Mouse (Mus musculus): ENCODE measurements around the gene Vwf. TPM values are rescaled to one million over a fixed set of nuclear protein-coding genes. Genes with fewer than 3 reads are reported as not detected.

Gene Vwf
- total and polyA plus RNA-seq, 3 experiments: 0.05 to 0.22 TPM; not detected in 1

- no peak for DNase-seq (ENCODE audit: low spot score)
These were observed 31.5 kb downstream of the Vwf start for GRCm38 (mm10) chr6:125577882-125578646.

DNA sequence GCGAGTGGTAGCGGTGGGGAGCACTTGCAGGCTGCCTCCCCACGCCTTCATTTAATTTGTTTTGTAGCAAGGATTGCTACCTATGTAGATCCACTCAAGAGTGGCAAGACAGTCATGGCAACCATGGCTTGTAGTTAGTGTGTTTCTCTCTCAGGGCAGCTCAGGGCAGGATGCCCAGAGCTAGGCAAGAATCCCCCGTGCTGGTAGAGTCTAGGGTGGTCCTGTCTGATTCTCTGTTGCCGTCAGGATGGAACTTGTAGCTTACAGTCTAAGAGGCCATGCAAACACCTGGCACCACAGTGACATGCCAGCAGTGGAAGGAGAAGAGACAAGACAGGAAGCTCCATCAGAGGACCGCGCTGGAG, 32.1 kb downstream of the Vwf start:
- H3K36me3 ChIP-seq (replicated peaks): no peaks in the 10 kb centered on the region
- no peak for ATAC-seq (ENCODE audit: extremely low read depth, insufficient number of reproducible peaks, low FRiP score, poor library complexity, severe bottlenecking)

More at GRCm38 (mm10) chr6:125577882-125578646, 31.5 kb downstream of the Vwf start:
- H3K36me3 ChIP-seq (replicated peaks): no peaks in the 10 kb centered on the region
- no peak overlapping the region for H3K4me3 ChIP-seq (ENCODE audit: low read depth, low read length)
- H3K27me3 ChIP-seq (ENCODE audit: insufficient read depth, low read length): no peaks in the 10 kb centered on the region
- TF ChIP-seq TAL1 (conservative IDR thresholded peaks at IDR 0.05; ENCODE audit: low read depth, low read length) (no peak), GATA2 (IDR thresholded peaks at IDR 0.05; ENCODE audit: borderline replicate concordance, low read depth, low read length) (no peak), POLR2AphosphoS5 (IDR thresholded peaks at IDR 0.05; ENCODE audit: insufficient replicate concordance, low read depth, low read length) (no peak), CTCF (IDR thresholded peaks at IDR 0.05; ENCODE audit: low read depth, low read length) (no peak), GATA1 (IDR thresholded peaks at IDR 0.05; ENCODE audit: borderline replicate concordance, low read length) (no peak)
- no peaks in the 10 kb centered on the region for H3K4me1 ChIP-seq (ENCODE audit: insufficient read depth, low read depth, low read length)
- H3K9me3 ChIP-seq (replicated peaks): peaks cover 67% of the 10 kb centered on the region
- ATAC-seq (ENCODE audit: extremely low read depth, insufficient number of reproducible peaks, low FRiP score, poor library complexity, severe bottlenecking): no peak

GRCm38 (mm10) chr6:125579864-125580263, 33.3 kb downstream of the Vwf start:
- H3K4me3 ChIP-seq (ENCODE audit: low read depth, low read length): no peak overlapping the region
- TF ChIP-seq POLR2AphosphoS5 (IDR thresholded peaks at IDR 0.05; ENCODE audit: insufficient replicate concordance, low read depth, low read length) (no peak), CTCF (IDR thresholded peaks at IDR 0.05; ENCODE audit: low read depth, low read length) (no peak), GATA1 (IDR thresholded peaks at IDR 0.05; ENCODE audit: borderline replicate concordance, low read length) (no peak), GATA2 (IDR thresholded peaks at IDR 0.05; ENCODE audit: borderline replicate concordance, low read depth, low read length) (no peak), TAL1 (conservative IDR thresholded peaks at IDR 0.05; ENCODE audit: low read depth, low read length) (no peak)
- H3K9me3 ChIP-seq (replicated peaks): peaks cover 63% of the 10 kb centered on the region
- no peaks in the 10 kb centered on the region for H3K27me3 ChIP-seq (ENCODE audit: insufficient read depth, low read length)
- no peaks in the 10 kb centered on the region for H3K36me3 ChIP-seq (replicated peaks)
- no peak for ATAC-seq (ENCODE audit: extremely low read depth, insufficient number of reproducible peaks, low FRiP score, poor library complexity, severe bottlenecking)
- H3K4me1 ChIP-seq (ENCODE audit: insufficient read depth, low read depth, low read length): no peaks in the 10 kb centered on the region
- DNase-seq (ENCODE audit: low spot score): no peak

More for the DNA sequence above, 32.1 kb downstream of the Vwf start:
- no peak for TF ChIP-seq CTCF (IDR thresholded peaks at IDR 0.05; ENCODE audit: low read depth, low read length)
- H3K27me3 ChIP-seq (ENCODE audit: insufficient read depth, low read length): no peaks in the 10 kb centered on the region
- no peak for DNase-seq (ENCODE audit: low spot score)
- peaks cover 64% of the 10 kb centered on the region for H3K9me3 ChIP-seq (replicated peaks)
- H3K4me1 ChIP-seq (ENCODE audit: insufficient read depth, low read depth, low read length): no peaks in the 10 kb centered on the region
- no peak overlapping the region for H3K4me3 ChIP-seq (ENCODE audit: low read depth, low read length)

GRCm38 (mm10) chr6:125583666-125584065, 37.1 kb downstream of the Vwf start:
- no peak for TF ChIP-seq GATA1 (IDR thresholded peaks at IDR 0.05; ENCODE audit: borderline replicate concordance, low read length)
- no peak for TF ChIP-seq CTCF (IDR thresholded peaks at IDR 0.05; ENCODE audit: low read depth, low read length)
- TF ChIP-seq TAL1 (conservative IDR thresholded peaks at IDR 0.05; ENCODE audit: low read depth, low read length): no peak
- TF ChIP-seq POLR2AphosphoS5 (IDR thresholded peaks at IDR 0.05; ENCODE audit: insufficient replicate concordance, low read depth, low read length): no peak
- TF ChIP-seq GATA2 (IDR thresholded peaks at IDR 0.05; ENCODE audit: borderline replicate concordance, low read depth, low read length): no peak
- no peaks in the 10 kb centered on the region for H3K27me3 ChIP-seq (ENCODE audit: insufficient read depth, low read length)
- peaks cover 74% of the 10 kb centered on the region for H3K9me3 ChIP-seq (replicated peaks)
- no peak for ATAC-seq (ENCODE audit: extremely low read depth, insufficient number of reproducible peaks, low FRiP score, poor library complexity, severe bottlenecking)
- no peak overlapping the region for H3K4me3 ChIP-seq (ENCODE audit: low read depth, low read length)
- H3K4me1 ChIP-seq (ENCODE audit: insufficient read depth, low read depth, low read length): no peaks in the 10 kb centered on the region
- DNase-seq (ENCODE audit: low spot score): no peak
- H3K36me3 ChIP-seq (replicated peaks): no peaks in the 10 kb centered on the region

DNA sequence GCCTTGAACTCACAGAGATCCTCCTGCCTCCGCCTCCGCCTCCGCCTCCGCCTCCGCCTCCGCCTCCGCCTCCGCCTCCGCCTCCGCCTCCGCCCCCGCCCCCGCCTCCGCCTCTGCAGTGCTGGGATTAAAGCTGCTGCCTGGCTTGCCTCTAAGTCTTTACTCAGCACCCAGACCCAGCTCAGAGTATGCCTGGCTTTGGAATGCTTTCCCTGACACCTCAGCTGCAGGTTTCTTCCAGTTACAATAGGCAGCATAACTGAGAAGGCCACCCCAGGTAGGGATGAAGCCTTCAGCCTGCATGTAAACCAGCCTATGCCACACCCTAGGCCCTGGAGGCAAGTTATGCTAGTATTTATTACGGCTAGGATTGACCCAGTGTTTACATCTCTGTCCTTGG, 37.7 kb downstream of the Vwf start:
- Histone ChIP-seq H3K4me3 (ENCODE audit: low read depth, low read length) (no peak overlapping the region), H3K4me1 (ENCODE audit: insufficient read depth, low read depth, low read length) (no peaks in the 10 kb centered on the region), H3K27me3 (ENCODE audit: insufficient read depth, low read length) (no peaks in the 10 kb centered on the region), H3K9me3 (replicated peaks) (peaks cover 77% of the 10 kb centered on the region), H3K36me3 (replicated peaks) (no peaks in the 10 kb centered on the region)
- TF ChIP-seq POLR2AphosphoS5 (IDR thresholded peaks at IDR 0.05; ENCODE audit: insufficient replicate concordance, low read depth, low read length) (no peak), GATA1 (IDR thresholded peaks at IDR 0.05; ENCODE audit: borderline replicate concordance, low read length) (no peak), CTCF (IDR thresholded peaks at IDR 0.05; ENCODE audit: low read depth, low read length) (no peak), TAL1 (conservative IDR thresholded peaks at IDR 0.05; ENCODE audit: low read depth, low read length) (no peak), GATA2 (IDR thresholded peaks at IDR 0.05; ENCODE audit: borderline replicate concordance, low read depth, low read length) (no peak)
- DNase-seq (ENCODE audit: low spot score) (no peak), ATAC-seq (ENCODE audit: extremely low read depth, insufficient number of reproducible peaks, low FRiP score, poor library complexity, severe bottlenecking) (no peak)

DNA sequence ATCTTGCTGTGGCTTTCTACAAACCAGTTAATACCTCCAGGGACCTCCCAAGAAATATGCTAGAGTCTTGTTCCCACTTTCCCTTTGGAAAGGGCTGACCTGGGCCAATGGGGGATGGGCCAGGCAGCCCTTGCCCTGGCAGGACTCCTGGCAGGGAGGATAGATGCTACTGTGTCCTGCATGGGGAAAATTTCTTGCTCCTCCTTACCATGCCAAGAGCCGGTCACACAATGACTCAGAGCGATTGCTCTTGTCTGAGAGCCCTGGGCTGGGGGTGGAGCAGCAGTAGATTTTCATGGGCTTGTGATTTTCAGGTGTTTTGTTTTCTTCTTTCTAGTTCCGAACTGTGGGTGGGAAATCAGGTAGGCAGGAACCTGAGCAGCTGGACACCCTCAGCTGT, 39.0 kb downstream of the Vwf start:
- DNase-seq (ENCODE audit: low spot score) (no peak), ATAC-seq (ENCODE audit: extremely low read depth, insufficient number of reproducible peaks, low FRiP score, poor library complexity, severe bottlenecking) (no peak)
- Histone ChIP-seq H3K4me1 (ENCODE audit: insufficient read depth, low read depth, low read length) (no peaks in the 10 kb centered on the region), H3K9me3 (replicated peaks) (peaks cover 82% of the 10 kb centered on the region), H3K27me3 (ENCODE audit: insufficient read depth, low read length) (no peaks in the 10 kb centered on the region), H3K4me3 (ENCODE audit: low read depth, low read length) (no peak overlapping the region), H3K36me3 (replicated peaks) (no peaks in the 10 kb centered on the region)
- TF ChIP-seq CTCF (IDR thresholded peaks at IDR 0.05; ENCODE audit: low read depth, low read length) (no peak), TAL1 (conservative IDR thresholded peaks at IDR 0.05; ENCODE audit: low read depth, low read length) (no peak), POLR2AphosphoS5 (IDR thresholded peaks at IDR 0.05; ENCODE audit: insufficient replicate concordance, low read depth, low read length) (no peak), GATA1 (IDR thresholded peaks at IDR 0.05; ENCODE audit: borderline replicate concordance, low read length) (no peak), GATA2 (IDR thresholded peaks at IDR 0.05; ENCODE audit: borderline replicate concordance, low read depth, low read length) (no peak)
